In genomic region chr12:87044711-87045110, GRCm38 (mm10) we compare ENCODE assay signal across 9 mouse cellular contexts. TPM values are rescaled to one million over a fixed set of nuclear protein-coding genes. Genes with fewer than 3 reads are reported as not detected.
A peak's percentile ranks its signal among the peaks of the same experiment; 100 is the strongest.
DNase-seq lines count a peak whose midpoint lies in the region; ATAC-seq and TF ChIP-seq lines count a peak whose summit lies in the region.
"Had no signal": no experiment of that assay in that cellular context is flagged by ENCODE, and none has a peak within 500 bp of the region (broad histone marks: within the 10 kb centered on the region; RNA-seq: fewer than 3 reads in every experiment).

No protein-coding gene starts in this region.

- H3K36me3 ChIP-seq in hindbrain, embryonic 12.5 days: no peaks in the 10 kb centered on the region
- no peaks in the 10 kb centered on the region for H3K36me3 ChIP-seq in midbrain, embryonic 15.5 days (replicated peaks)

- no peak for TF ChIP-seq CTCF in cerebellum, adult 2 months (IDR thresholded peaks at IDR 0.05; ENCODE audit: borderline replicate concordance, insufficient read depth, low read depth, low read length)

- peak overlapping the region; percentile 95; the same call in 1 of the 2 replicates for H3K27ac ChIP-seq in cerebellum, adult 2 months (ENCODE audit: insufficient read depth, low read length)
- H3K27ac ChIP-seq in hindbrain, embryonic 12.5 days: no peak overlapping the region
- peak overlapping the region; percentile 77 for H3K27ac ChIP-seq in midbrain, embryonic 15.5 days
- H3K27ac ChIP-seq: kidney, postnatal 0 days had no signal

- H3K4me3 ChIP-seq in cerebellum, adult 2 months (replicated peaks; ENCODE audit: insufficient read depth, low read depth, low read length): no peak overlapping the region
- no peak overlapping the region for H3K4me3 ChIP-seq in hindbrain, embryonic 12.5 days
- H3K4me3 ChIP-seq in midbrain, embryonic 15.5 days: no peak overlapping the region

- ATAC-seq in hindbrain, embryonic 12.5 days (ENCODE audit: low FRiP score): peak; percentile 80
- peak; percentile 85 for ATAC-seq in midbrain, embryonic 15.5 days (replicated peaks)
- ATAC-seq in erythroblast, adult 5-6 weeks (replicated peaks; ENCODE audit: low FRiP score, poor library complexity, severe bottlenecking): no peak

- no peak overlapping the region for H3K9ac ChIP-seq in hindbrain, embryonic 12.5 days
- no peak overlapping the region for H3K9ac ChIP-seq in midbrain, embryonic 15.5 days

- no peaks in the 10 kb centered on the region for H3K9me3 ChIP-seq in hindbrain, embryonic 12.5 days (replicated peaks)
- H3K9me3 ChIP-seq in midbrain, embryonic 15.5 days: no peaks in the 10 kb centered on the region

- H3K27me3 ChIP-seq in cerebellum, adult 2 months (ENCODE audit: control insufficient read depth, insufficient read depth, low read length): no peaks in the 10 kb centered on the region
- H3K27me3 ChIP-seq in hindbrain, embryonic 12.5 days: 0 out of 2 replicates have a peak, but pooled peaks cover 4% of the 10 kb centered on the region
- no peaks in the 10 kb centered on the region for H3K27me3 ChIP-seq in midbrain, embryonic 15.5 days (replicated peaks)

- 16% methylated on average over 5 of the region's 5 CpGs for WGBS in cerebellum, adult 2 months
- 15% methylated on average over 5 of the region's 5 CpGs for WGBS in hindbrain, embryonic 12.5 days
- 5% methylated on average over 5 of the region's 5 CpGs for WGBS in midbrain, embryonic 15.5 days

- H3K4me1 ChIP-seq in cerebellum, adult 2 months (ENCODE audit: control insufficient read depth, insufficient read depth, low read length): peaks cover 68% of the 10 kb centered on the region
- H3K4me1 ChIP-seq in hindbrain, embryonic 12.5 days: peaks cover 20% of the 10 kb centered on the region
- peaks cover 20% of the 10 kb centered on the region for H3K4me1 ChIP-seq in midbrain, embryonic 15.5 days

- no peak for TF ChIP-seq POLR2A in cerebellum, adult 2 months (IDR thresholded peaks at IDR 0.05; ENCODE audit: borderline replicate concordance, insufficient read depth, low read length)

- DNase-seq in embryo, embryonic 10 days (ENCODE audit: low spot score): peak; percentile 52
- DNase-seq in embryo, embryonic 9.5 days (ENCODE audit: extremely low spot score): no peak
- peak in 1 of 2 experiments; percentile 60 for DNase-seq in cerebellum, adult 2 months
- DNase-seq in kidney, postnatal 36 days: no peak
- DNase-seq in layer of hippocampus, postnatal 25 days (ENCODE audit: extremely low spot score in 1 of 2, low spot score in 1 of 2): no peak

- H3K4me2 ChIP-seq in hindbrain, embryonic 12.5 days (replicated peaks): no peak overlapping the region
- peak overlapping the region; percentile 25 for H3K4me2 ChIP-seq in midbrain, embryonic 15.5 days

RNA-seq across cellular contexts. Expression of gene Tmem63c, which starts 23.6 kb away (rescaled TPM):
- 55.9 and 71.0 TPM in 2 replicates for polyA plus RNA-seq in cerebellum, adult 2 months (2012; rRNA removed)
- 1.8 and 2.3 TPM in 2 replicates for polyA plus RNA-seq in hindbrain, embryonic 12.5 days (2016; fragmentation: Nextera tagmentation; extraction: Ambion mirVana)
- 11.1 and 12.7 TPM in 2 replicates for polyA plus RNA-seq in midbrain, embryonic 15.5 days (2015; fragmentation: Nextera tagmentation; extraction: Ambion mirVana)
- total RNA-seq in erythroblast, adult 5-6 weeks (2015; ENCODE audit: low replicate concordance): not detected in 2 replicates
- not detected in 2 replicates for total RNA-seq in erythroblast, adult 5-6 weeks (2017; ENCODE audit: low replicate concordance)
- total RNA-seq in layer of hippocampus, postnatal 25 days (2021): 10 to 100 TPM; 32.4 to 35.6 TPM

RNA-seq across cellular contexts. Expression of gene Zdhhc22, which starts 54.5 kb away (rescaled TPM):
- 28.1 and 29.3 TPM in 2 replicates for polyA plus RNA-seq in cerebellum, adult 2 months (2012; rRNA removed)
- polyA plus RNA-seq in hindbrain, embryonic 12.5 days (2016; fragmentation: Nextera tagmentation; extraction: Ambion mirVana): 2.9 and 3.7 TPM in 2 replicates
- 17.8 and 21.8 TPM in 2 replicates for polyA plus RNA-seq in midbrain, embryonic 15.5 days (2015; fragmentation: Nextera tagmentation; extraction: Ambion mirVana)
- total RNA-seq in erythroblast, adult 5-6 weeks (2015; ENCODE audit: low replicate concordance): not detected in 2 replicates
- 0.43 TPM in 1 of 2 replicates, not detected in the other for total RNA-seq in erythroblast, adult 5-6 weeks (2017; ENCODE audit: low replicate concordance)
- total RNA-seq in layer of hippocampus, postnatal 25 days (2021): 10 to 100 TPM; 10.3 to 10.9 TPM

RNA-seq across cellular contexts. Expression of gene Ngb, which starts 57.6 kb away (rescaled TPM):
- 3.8 and 5.0 TPM in 2 replicates for polyA plus RNA-seq in cerebellum, adult 2 months (2012; rRNA removed)
- 0.33 and 0.43 TPM in 2 replicates for polyA plus RNA-seq in hindbrain, embryonic 12.5 days (2016; fragmentation: Nextera tagmentation; extraction: Ambion mirVana)
- 6.2 and 6.8 TPM in 2 replicates for polyA plus RNA-seq in midbrain, embryonic 15.5 days (2015; fragmentation: Nextera tagmentation; extraction: Ambion mirVana)
- total RNA-seq in erythroblast, adult 5-6 weeks (2015; ENCODE audit: low replicate concordance): not detected in 2 replicates
- total RNA-seq in erythroblast, adult 5-6 weeks (2017; ENCODE audit: low replicate concordance): not detected in 2 replicates
- total RNA-seq in layer of hippocampus, postnatal 25 days (2021): 1 to 10 TPM; 2.0 to 2.2 TPM
